Mouse (Mus musculus): ENCODE measurements around the gene Arhgap17. TPM values are rescaled to one million over a fixed set of nuclear protein-coding genes. Genes with fewer than 3 reads are reported as not detected.

Gene Arhgap17
- polyA plus RNA-seq (2012; ENCODE audit: low replicate concordance) = 110 and 229 TPM in 2 replicates

DNA sequence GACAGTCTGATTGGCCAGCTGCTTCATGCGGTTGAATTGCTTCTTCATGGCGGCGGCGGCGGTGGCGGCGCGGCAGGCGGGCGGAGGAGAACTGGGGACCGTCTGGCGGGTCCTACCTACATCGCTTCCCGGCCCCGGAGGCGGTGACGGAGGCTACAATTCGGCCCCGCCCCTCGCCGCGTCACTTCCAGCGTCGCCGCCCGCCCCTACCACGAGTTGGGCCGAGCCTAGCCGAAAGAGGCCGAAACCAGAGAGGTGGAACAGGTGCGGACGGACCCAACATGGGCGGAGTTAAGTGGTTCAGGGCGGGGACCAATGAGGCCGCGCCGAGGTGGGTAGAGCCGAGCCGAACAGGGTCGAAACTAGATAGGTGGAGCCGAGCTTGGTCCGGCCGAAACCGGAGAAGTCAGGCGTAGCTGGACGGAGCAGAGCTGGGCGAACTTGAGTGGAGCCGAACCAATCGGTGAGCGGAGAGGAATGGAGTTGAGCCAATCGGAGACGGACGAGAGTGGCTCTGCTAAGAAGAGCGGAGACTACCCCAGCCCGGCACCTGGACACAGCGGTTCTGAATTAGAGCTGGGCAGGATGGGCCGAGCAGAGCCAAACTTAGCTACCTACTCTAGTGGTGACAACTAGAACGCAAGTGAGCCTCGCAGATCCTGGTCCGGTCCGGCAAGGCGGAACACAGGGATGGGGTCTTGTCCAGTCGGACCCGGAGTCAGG, at the start of gene Arhgap17, which contains the start of gene Lcmt1:
TSS of gene Arhgap17 (minus strand) at position 157 of the 723 bp plus-strand sequence.
TSS of gene Lcmt1 (plus strand) at position 26 of the 723 bp plus-strand sequence.

Other genes starting within 250 kb of the Arhgap17 start
- gene Tnrc6a, start 246.0 kb downstream of the Arhgap17 start, polyA plus RNA-seq (2012; ENCODE audit: low replicate concordance) = 22.8 and 51.6 TPM in 2 replicates
- not detected in 2 replicates for gene Slc5a11, start 155.1 kb downstream of the Arhgap17 start, polyA plus RNA-seq (2012; ENCODE audit: low replicate concordance)
- 0.54 and 5.1 TPM in 2 replicates for gene Lcmt1, start 131 bp downstream of the Arhgap17 start, polyA plus RNA-seq (2012; ENCODE audit: low replicate concordance)
- gene Aqp8, start 92.4 kb upstream of the Arhgap17 start, polyA plus RNA-seq (2012; ENCODE audit: low replicate concordance) = not detected in 2 replicates
- gene Zkscan2, start 130.5 kb upstream of the Arhgap17 start, polyA plus RNA-seq (2012; ENCODE audit: low replicate concordance) = 0.08 and 0.15 TPM in 2 replicates

All from leukemia stem cell, adult 10-12 weeks (primary cell).